Mouse (Mus musculus): ENCODE data around the gene Scgb2a2. TPM values are rescaled to one million over a fixed set of nuclear protein-coding genes. Genes with fewer than 3 reads are reported as not detected.
A peak's percentile ranks its signal among the peaks of the same experiment; 100 is the strongest.
"Not testable (repeated sequence)": the region's sequence is repeated elsewhere in the genome, so short reads cannot be mapped to it uniquely, and the experiment has no call there.

Gene Scgb2a2
- polyA plus RNA-seq, 1 experiment from 2014 or later: not detected

DNA sequence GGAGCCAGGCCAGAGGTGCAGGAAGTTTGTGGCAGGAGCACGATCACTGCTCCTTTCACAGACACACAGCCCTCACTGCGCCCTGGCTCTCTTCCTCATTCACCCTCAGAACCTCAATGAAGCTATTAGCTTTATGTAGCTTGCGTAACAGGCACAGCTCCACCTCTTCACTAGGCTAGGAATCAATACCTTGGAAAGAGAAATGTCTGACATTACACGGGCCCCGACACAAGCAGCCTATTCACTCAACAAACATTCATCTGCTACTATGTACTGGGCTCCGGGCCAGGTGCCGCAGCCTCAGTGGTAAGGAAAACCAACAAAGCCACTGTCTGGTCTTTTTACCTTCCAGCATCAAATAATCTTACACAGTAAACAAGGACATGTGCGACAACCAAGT lies 39.4 kb downstream of the Scgb2a2 start:
- no peak for ATAC-seq
- H3K4me2 ChIP-seq (ENCODE audit: low read length): no peak overlapping the region
- peaks cover 18% of the 10 kb centered on the region for H3K36me3 ChIP-seq (ENCODE audit: control insufficient read depth, insufficient read depth)
- no peak overlapping the region for H3K4me3 ChIP-seq (replicated peaks; ENCODE audit: low read length)
- 73% methylated on average over 8 of the region's 8 CpGs for WGBS
- H3K27ac ChIP-seq (ENCODE audit: low read length): no peak overlapping the region
- H3K27me3 ChIP-seq (replicated peaks; ENCODE audit: control insufficient read depth, insufficient read depth, low read length): no peaks in the 10 kb centered on the region
- H3K9me3 ChIP-seq (ENCODE audit: control insufficient read depth, low read length): no peaks in the 10 kb centered on the region
- H3K4me1 ChIP-seq (replicated peaks; ENCODE audit: control insufficient read depth, insufficient read depth, low read length): no peaks in the 10 kb centered on the region
- H3K9ac ChIP-seq (replicated peaks; ENCODE audit: low read depth, low read length): no peak overlapping the region

DNA sequence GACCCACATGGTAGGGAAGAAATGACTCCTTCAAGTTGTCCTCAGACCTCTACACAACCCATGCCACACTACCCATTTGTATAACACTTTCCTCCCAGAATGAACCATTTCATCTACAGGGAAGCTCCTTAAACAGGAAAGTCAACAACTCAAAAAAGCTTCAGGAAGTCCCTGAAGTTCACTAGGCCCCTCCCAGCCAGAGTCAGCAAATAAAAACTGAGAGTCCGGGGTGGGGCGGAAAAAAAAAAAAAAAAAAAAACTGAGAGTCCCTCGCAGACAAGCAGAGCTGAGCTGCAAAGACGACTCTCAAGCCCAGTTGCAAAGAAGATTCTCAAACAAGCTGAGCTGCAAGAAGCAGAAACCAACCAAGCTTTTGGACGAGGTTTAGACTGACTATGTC lies 48.7 kb downstream of the Scgb2a2 start:
- ATAC-seq: no peak
- H3K27ac ChIP-seq (ENCODE audit: low read length): no peak overlapping the region
- 0 out of 2 replicates have a peak, but pooled peaks cover 5% of the 10 kb centered on the region for H3K36me3 ChIP-seq (ENCODE audit: control insufficient read depth, insufficient read depth)
- H3K4me2 ChIP-seq (ENCODE audit: low read length): no peak overlapping the region
- no peak overlapping the region for H3K4me3 ChIP-seq (replicated peaks; ENCODE audit: low read length)
- H3K9me3 ChIP-seq (ENCODE audit: control insufficient read depth, low read length): no peaks in the 10 kb centered on the region
- no peak overlapping the region for H3K9ac ChIP-seq (replicated peaks; ENCODE audit: low read depth, low read length)
- H3K27me3 ChIP-seq (replicated peaks; ENCODE audit: control insufficient read depth, insufficient read depth, low read length): no peaks in the 10 kb centered on the region
- H3K4me1 ChIP-seq (replicated peaks; ENCODE audit: control insufficient read depth, insufficient read depth, low read length): peaks cover 21% of the 10 kb centered on the region
- WGBS: 73% methylated on average over 5 of the region's 5 CpGs

DNA sequence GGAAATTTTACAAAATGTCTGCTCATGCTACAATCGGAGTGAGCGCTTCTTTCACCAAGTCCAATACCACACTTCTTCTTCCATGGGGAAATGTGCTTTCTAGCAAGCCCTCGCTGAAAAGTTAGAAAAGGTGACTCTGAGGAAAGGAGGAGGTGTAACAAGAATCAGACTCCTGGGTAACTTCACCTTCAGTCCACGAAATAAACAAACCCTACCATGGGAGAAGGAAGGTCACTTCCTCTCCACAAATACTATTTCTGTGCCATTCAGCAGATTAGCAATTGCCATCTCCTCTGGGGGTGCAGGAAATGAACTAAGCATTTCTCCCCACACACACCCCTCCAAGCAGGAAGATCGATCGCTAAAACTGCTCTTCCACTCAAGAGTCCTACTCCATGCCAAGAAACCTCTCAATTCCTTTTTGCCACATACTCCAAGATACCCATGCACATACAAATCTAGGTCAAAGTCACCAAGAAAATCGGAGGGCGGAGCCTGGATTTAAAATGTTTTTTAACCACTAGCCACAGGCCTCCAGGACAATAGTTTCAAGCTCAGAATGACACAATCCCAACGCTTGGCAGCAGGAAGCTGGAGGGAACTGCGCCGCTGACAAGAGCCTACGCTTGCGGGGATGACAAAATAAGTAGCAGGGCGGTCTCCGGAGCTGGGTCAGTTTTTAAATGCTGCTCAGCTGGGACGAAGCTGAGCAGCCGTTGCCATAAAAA lies 51.1 kb downstream of the Scgb2a2 start:
- WGBS: 10% methylated on average over 17 of the region's 17 CpGs
- H3K9me3 ChIP-seq (ENCODE audit: control insufficient read depth, low read length): no peaks in the 10 kb centered on the region

DNA sequence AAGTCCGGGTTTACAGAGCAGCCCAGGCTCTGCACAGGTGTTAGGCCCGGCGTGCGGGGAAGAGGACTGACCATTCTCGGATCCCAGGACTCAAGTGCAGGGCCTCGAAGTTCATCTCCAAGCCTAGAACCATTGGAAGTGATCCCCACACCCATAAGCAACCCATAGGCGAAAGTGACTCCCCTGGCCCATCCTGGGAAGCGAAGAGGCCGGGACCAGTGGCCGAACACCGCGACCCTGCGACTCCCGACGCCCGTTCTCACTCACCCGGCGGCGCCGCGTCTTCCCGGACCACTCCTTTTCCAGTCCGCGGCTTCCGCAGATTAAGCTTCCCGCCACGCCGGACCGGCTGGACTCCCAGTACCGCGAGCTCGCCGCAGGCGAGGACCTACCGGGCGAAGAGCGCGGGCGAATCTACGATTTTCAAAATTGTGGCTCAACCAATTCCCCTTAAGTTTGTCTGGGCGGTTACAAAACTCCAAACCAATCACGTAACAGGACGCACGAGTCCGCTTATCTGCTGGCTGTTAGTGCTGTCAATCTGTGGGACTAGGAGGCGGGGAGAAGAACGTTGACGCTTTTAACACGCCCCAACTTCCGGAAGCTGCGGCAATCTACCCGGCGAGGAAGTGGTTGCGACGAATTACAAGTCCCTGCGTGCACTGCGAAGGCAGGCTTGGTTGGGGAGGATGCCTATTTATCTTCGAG lies 51.9 kb downstream of the Scgb2a2 start, which contains the start of gene Incenp:
Incenp (minus strand) TSS at position 480 of the 708 bp plus-strand sequence.
- under 1% methylated on average over 58 of the region's 58 CpGs for WGBS
- Histone ChIP-seq H3K4me1 (replicated peaks; ENCODE audit: control insufficient read depth, insufficient read depth, low read length) (peaks cover 21% of the 10 kb centered on the region), H3K27me3 (replicated peaks; ENCODE audit: control insufficient read depth, insufficient read depth, low read length) (no peaks in the 10 kb centered on the region), H3K9ac (replicated peaks; ENCODE audit: low read depth, low read length) (peak within 1 kb of the TSS; percentile 71), H3K4me3 (replicated peaks; ENCODE audit: low read length) (peak within 1 kb of the TSS; percentile 91), H3K36me3 (ENCODE audit: control insufficient read depth, insufficient read depth) (0 out of 2 replicates have a peak, but pooled peaks cover 2% of the 10 kb centered on the region), H3K9me3 (ENCODE audit: control insufficient read depth, low read length) (no peaks in the 10 kb centered on the region), H3K4me2 (ENCODE audit: low read length) (peak within 1 kb of the TSS; percentile 78), H3K27ac (ENCODE audit: low read length) (peak within 1 kb of the TSS; percentile 92)
- ATAC-seq: peak; percentile 99

More for the DNA sequence above, 51.1 kb downstream of the Scgb2a2 start:
- peaks cover 21% of the 10 kb centered on the region for H3K4me1 ChIP-seq (replicated peaks; ENCODE audit: control insufficient read depth, insufficient read depth, low read length)
- peak overlapping the region; percentile 78 for H3K4me2 ChIP-seq (ENCODE audit: low read length)
- ATAC-seq: no peak
- H3K27me3 ChIP-seq (replicated peaks; ENCODE audit: control insufficient read depth, insufficient read depth, low read length): no peaks in the 10 kb centered on the region
- 0 out of 2 replicates have a peak, but pooled peaks cover 5% of the 10 kb centered on the region for H3K36me3 ChIP-seq (ENCODE audit: control insufficient read depth, insufficient read depth)
- peak overlapping the region; percentile 71 for H3K9ac ChIP-seq (replicated peaks; ENCODE audit: low read depth, low read length)
- peak overlapping the region; percentile 91 for H3K4me3 ChIP-seq (replicated peaks; ENCODE audit: low read length)
- H3K27ac ChIP-seq (ENCODE audit: low read length): no peak overlapping the region

DNA sequence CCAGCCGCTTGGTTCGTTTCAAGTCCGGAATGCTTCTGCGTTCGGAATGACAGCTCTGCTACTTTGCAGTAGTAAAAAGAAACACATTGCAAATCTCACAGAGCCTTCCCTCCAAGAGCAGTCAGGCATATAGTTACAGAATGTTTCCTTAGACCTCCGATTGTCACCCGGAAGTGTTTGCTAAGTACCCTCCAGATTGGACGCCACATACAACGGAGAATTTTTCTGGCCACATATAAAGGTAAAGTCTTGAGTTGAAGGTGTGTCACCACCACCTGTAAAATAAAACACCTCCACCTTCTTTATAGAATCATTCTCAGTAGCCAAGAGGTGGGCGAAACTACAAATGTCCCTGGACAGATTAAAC lies 52.4 kb downstream of the Scgb2a2 start:
- peak overlapping the region; percentile 92 for H3K27ac ChIP-seq (ENCODE audit: low read length)
- ATAC-seq: peak; percentile 84
- H3K36me3 ChIP-seq (ENCODE audit: control insufficient read depth, insufficient read depth): no peaks in the 10 kb centered on the region
- WGBS: 7% methylated on average over 10 of the region's 10 CpGs
- peak overlapping the region; percentile 58 for H3K9ac ChIP-seq (replicated peaks; ENCODE audit: low read depth, low read length)
- no peaks in the 10 kb centered on the region for H3K9me3 ChIP-seq (ENCODE audit: control insufficient read depth, low read length)
- H3K4me1 ChIP-seq (replicated peaks; ENCODE audit: control insufficient read depth, insufficient read depth, low read length): peaks cover 21% of the 10 kb centered on the region
- no peaks in the 10 kb centered on the region for H3K27me3 ChIP-seq (replicated peaks; ENCODE audit: control insufficient read depth, insufficient read depth, low read length)
- peak overlapping the region; percentile 91 for H3K4me3 ChIP-seq (replicated peaks; ENCODE audit: low read length)
- H3K4me2 ChIP-seq (ENCODE audit: low read length): peak overlapping the region; percentile 63

DNA sequence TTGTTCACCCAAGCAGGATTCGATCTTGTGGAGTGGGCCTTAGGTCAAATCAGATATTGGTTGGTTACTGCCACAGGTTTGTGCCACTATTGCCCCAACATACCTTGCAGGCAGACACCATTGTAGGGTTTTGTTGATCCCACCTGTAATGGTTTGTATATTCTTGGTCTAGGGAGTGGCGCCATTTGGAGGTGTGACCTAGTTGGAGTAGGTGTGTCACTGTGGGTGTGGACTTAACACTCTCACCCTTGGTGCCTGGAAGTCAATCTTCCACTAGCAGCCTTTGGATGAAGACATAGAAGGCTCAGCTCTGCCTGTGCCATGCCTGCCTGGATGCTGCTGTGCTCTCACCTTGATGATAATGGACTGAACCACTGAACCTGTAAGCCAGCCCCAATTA lies 53.3 kb downstream of the Scgb2a2 start:
- not testable (repeated sequence) for H3K9me3 ChIP-seq (ENCODE audit: control insufficient read depth, low read length); H3K27ac ChIP-seq (ENCODE audit: low read length); H3K27me3 ChIP-seq (replicated peaks; ENCODE audit: control insufficient read depth, insufficient read depth, low read length); H3K9ac ChIP-seq (replicated peaks; ENCODE audit: low read depth, low read length); H3K4me2 ChIP-seq (ENCODE audit: low read length); H3K36me3 ChIP-seq (ENCODE audit: control insufficient read depth, insufficient read depth); ATAC-seq; H3K4me3 ChIP-seq (replicated peaks; ENCODE audit: low read length)
- H3K4me1 ChIP-seq (replicated peaks; ENCODE audit: control insufficient read depth, insufficient read depth, low read length): peaks cover 21% of the 10 kb centered on the region
- WGBS: 93% methylated on average over 2 of the region's 2 CpGs

Small RNAs within 50 kb of the gene (microRNA-seq; reads per million reads assigned to microRNA genes)
- gene Gm22369: not detected

Other genes starting within 250 kb of the Scgb2a2 start
- 43.0 and 48.6 TPM in 2 replicates for gene Incenp, start 52.0 kb downstream of the Scgb2a2 start, polyA plus RNA-seq (2015; fragmentation: Nextera tagmentation; extraction: Ambion mirVana)
- 1,497 and 1,681 TPM in 2 replicates for gene Fth1, start 133.0 kb downstream of the Scgb2a2 start, polyA plus RNA-seq (2015; fragmentation: Nextera tagmentation; extraction: Ambion mirVana)
- gene Best1, start 154.1 kb downstream of the Scgb2a2 start, polyA plus RNA-seq (2015; fragmentation: Nextera tagmentation; extraction: Ambion mirVana): 1.2 and 1.5 TPM in 2 replicates
- 18.0 and 18.4 TPM in 2 replicates for gene Rab3il1, start 154.1 kb downstream of the Scgb2a2 start, polyA plus RNA-seq (2015; fragmentation: Nextera tagmentation; extraction: Ambion mirVana)
- 14.1 and 20.9 TPM in 2 replicates for gene Fads3, start 194.0 kb downstream of the Scgb2a2 start, polyA plus RNA-seq (2015; fragmentation: Nextera tagmentation; extraction: Ambion mirVana)